ENCODE assay signal across 11 mouse cellular contexts in genomic region chr1:128443890-128444839, GRCm38 (mm10). TPM values are rescaled to one million over a fixed set of nuclear protein-coding genes. Genes with fewer than 3 reads are reported as not detected.
A peak's percentile ranks its signal among the peaks of the same experiment; 100 is the strongest.
DNase-seq lines count a peak whose midpoint lies in the region; ATAC-seq and TF ChIP-seq lines count a peak whose summit lies in the region.
"Had no signal": no experiment of that assay in that cellular context is flagged by ENCODE, and none has a peak within 500 bp of the region (broad histone marks: within the 10 kb centered on the region; RNA-seq: fewer than 3 reads in every experiment).

No protein-coding gene starts in this region.

- H3K4me3 ChIP-seq in bone marrow, adult 2 months (replicated peaks; ENCODE audit: control insufficient read depth, low read depth, low read length), result no peak overlapping the region
- no peak overlapping the region for H3K4me3 ChIP-seq in forebrain, embryonic 14.5 days (ENCODE audit: low read depth, low read length)
- H3K4me3 ChIP-seq in midbrain, embryonic 15.5 days, result no peak overlapping the region

- H3K4me2 ChIP-seq in forebrain, embryonic 14.5 days (ENCODE audit: low read length), result no peak overlapping the region
- no peak overlapping the region for H3K4me2 ChIP-seq in midbrain, embryonic 15.5 days

- peaks cover 5% of the 10 kb centered on the region; the same call in 1 of the 2 replicates for H3K4me1 ChIP-seq in bone marrow, adult 2 months (ENCODE audit: control insufficient read depth, insufficient read depth, low read length)
- no peaks in the 10 kb centered on the region; the same call in 1 of the 2 replicates for H3K4me1 ChIP-seq in forebrain, embryonic 14.5 days (ENCODE audit: control insufficient read depth, insufficient read depth, low read length)
- H3K4me1 ChIP-seq in midbrain, embryonic 15.5 days, result peaks cover 11% of the 10 kb centered on the region

- H3K36me3 ChIP-seq in forebrain, embryonic 14.5 days (ENCODE audit: control insufficient read depth, insufficient read depth, low read length), result no peaks in the 10 kb centered on the region
- no peaks in the 10 kb centered on the region for H3K36me3 ChIP-seq in midbrain, embryonic 15.5 days (replicated peaks)

- peak overlapping the region; percentile 48; the same call in 1 of the 2 replicates for H3K27ac ChIP-seq in bone marrow, adult 2 months (ENCODE audit: control insufficient read depth, insufficient read depth, low read depth, low read length, poor library complexity)
- no peak overlapping the region for H3K27ac ChIP-seq in forebrain, embryonic 14.5 days (ENCODE audit: low read depth, low read length)
- H3K27ac ChIP-seq in midbrain, embryonic 15.5 days, result no peak overlapping the region
- H3K27ac ChIP-seq: kidney, postnatal 0 days had no signal

- H3K27me3 ChIP-seq in forebrain, embryonic 14.5 days (replicated peaks; ENCODE audit: control insufficient read depth, insufficient read depth, low read length), result no peaks in the 10 kb centered on the region
- no peaks in the 10 kb centered on the region for H3K27me3 ChIP-seq in midbrain, embryonic 15.5 days (replicated peaks)

- no peak for TF ChIP-seq CTCF in bone marrow, adult 2 months (IDR thresholded peaks at IDR 0.05; ENCODE audit: control insufficient read depth, insufficient read depth, low read length)

- 42% methylated on average over 9 of the region's 9 CpGs for WGBS in bone marrow, adult 2 months
- WGBS in forebrain, embryonic 14.5 days, result 67% methylated on average over 9 of the region's 9 CpGs
- WGBS in midbrain, embryonic 15.5 days, result 63% methylated on average over 9 of the region's 9 CpGs

- DNase-seq in layer of hippocampus, postnatal 10 days (ENCODE audit: low spot score in 2 of 2), result peak; percentile 16 to 28
- no peak for DNase-seq in layer of hippocampus, adult 11-12 months (ENCODE audit: low spot score)
- DNase-seq in gastrocnemius, postnatal 25 days, result peak; percentile 49
- DNase-seq in telencephalon, adult 2 months (ENCODE audit: low read depth, low spot score), result peak; percentile 35
- DNase-seq in forebrain, embryonic 14.5 days (ENCODE audit: low spot score), result no peak
- DNase-seq in right cerebral cortex, adult 18-20 months, result no peak
- DNase-seq: cerebellum, adult 9-11 months; right cerebral cortex, postnatal 25 days had no signal

- no peak overlapping the region for H3K9ac ChIP-seq in forebrain, embryonic 14.5 days (ENCODE audit: low read length)
- H3K9ac ChIP-seq in midbrain, embryonic 15.5 days, result no peak overlapping the region

- TF ChIP-seq POLR2A in bone marrow, adult 2 months (IDR thresholded peaks at IDR 0.05; ENCODE audit: borderline replicate concordance, control insufficient read depth, low read depth, low read length), result no peak

- H3K9me3 ChIP-seq in forebrain, embryonic 14.5 days (replicated peaks; ENCODE audit: control insufficient read depth, low read length), result no peaks in the 10 kb centered on the region
- no peaks in the 10 kb centered on the region for H3K9me3 ChIP-seq in midbrain, embryonic 15.5 days

- ATAC-seq in forebrain, embryonic 14.5 days, result no peak
- no peak for ATAC-seq in midbrain, embryonic 15.5 days (replicated peaks)

RNA-seq across cellular contexts. Expression of gene Dars, which starts 27.0 kb away (rescaled TPM):
- total RNA-seq in layer of hippocampus, postnatal 10 days (2021), result 10 to 100 TPM; 70.2 to 77.2 TPM
- polyA plus RNA-seq in bone marrow, adult 2 months (2011; ENCODE audit: insufficient read depth, insufficient read length, low replicate concordance, missing spikeins), result 30.1 and 47.0 TPM in 2 replicates
- 10 to 100 TPM; 61.3 to 61.8 TPM for total RNA-seq in gastrocnemius, postnatal 25 days (2021)
- polyA plus RNA-seq in forebrain, embryonic 14.5 days (2014; fragmentation: Nextera tagmentation; extraction: Ambion mirVana), result 105 and 111 TPM in 2 replicates
- polyA plus RNA-seq in midbrain, embryonic 15.5 days (2015; fragmentation: Nextera tagmentation; extraction: Ambion mirVana), result 105 and 106 TPM in 2 replicates

Comparison
In these comparisons a context has a peak if more than half of its experiments do, and no peak if none do; other contexts are left out.
1. DNase-seq: peak in layer of hippocampus, postnatal 10 days (2 of 2), gastrocnemius, postnatal 25 days (single experiment) and telencephalon, adult 2 months (single experiment); none in layer of hippocampus, adult 11-12 months (single experiment), forebrain, embryonic 14.5 days (single experiment) and right cerebral cortex, adult 18-20 months (single experiment).